Mouse (Mus musculus): ENCODE data around the gene Atf4. TPM values are rescaled to one million over a fixed set of nuclear protein-coding genes. Genes with fewer than 3 reads are reported as not detected.

Atf4 gene
- polyA plus RNA-seq, 1 experiment from 2014 or later = 138 TPM

DNA sequence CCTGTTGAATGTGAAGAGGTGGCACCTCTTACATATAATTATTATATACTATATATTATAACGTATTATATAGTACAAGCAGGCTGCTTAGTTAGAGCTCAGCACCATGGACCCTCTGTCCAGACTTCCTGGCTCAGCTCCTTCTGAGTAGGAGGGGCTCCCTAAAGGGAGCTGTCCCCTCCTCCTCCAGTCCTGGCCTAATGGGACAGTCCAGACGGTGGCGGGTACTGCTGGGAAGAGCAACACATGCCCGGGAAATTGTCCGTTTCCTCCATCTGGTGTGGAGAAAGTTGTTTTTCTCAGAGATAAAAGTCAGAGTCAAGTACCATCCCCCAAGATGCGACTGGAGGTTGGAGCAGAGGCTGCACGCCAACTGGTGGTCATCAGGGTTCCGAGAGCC lies 51.2 kb downstream of the Atf4 start:
- no peaks in the 10 kb centered on the region for H3K27me3 ChIP-seq (replicated peaks)
- H3K9ac ChIP-seq = no peak overlapping the region
- H3K4me2 ChIP-seq (replicated peaks) = no peak overlapping the region
- no peak overlapping the region for H3K27ac ChIP-seq
- no peak for ATAC-seq
- H3K4me3 ChIP-seq (replicated peaks) = no peak overlapping the region
- no peaks in the 10 kb centered on the region for H3K36me3 ChIP-seq
- WGBS = 42% methylated on average over 8 of the region's 8 CpGs
- no peaks in the 10 kb centered on the region for H3K9me3 ChIP-seq
- H3K4me1 ChIP-seq (replicated peaks) = no peaks in the 10 kb centered on the region

Other genes with a start within 250 kb of the Atf4 start
- gene Pdgfb, start 240.2 kb upstream of the Atf4 start, polyA plus RNA-seq (2015; fragmentation: Nextera tagmentation; extraction: Ambion mirVana) = 7.2 and 8.3 TPM in 2 replicates
- gene Syngr1, start 163.8 kb upstream of the Atf4 start, polyA plus RNA-seq (2015; fragmentation: Nextera tagmentation; extraction: Ambion mirVana) = 18.2 and 18.7 TPM in 2 replicates
- 1,109 and 1,134 TPM in 2 replicates for gene Rpl3, start 163.3 kb upstream of the Atf4 start, polyA plus RNA-seq (2015; fragmentation: Nextera tagmentation; extraction: Ambion mirVana)
- gene Tab1, start 122.1 kb upstream of the Atf4 start, polyA plus RNA-seq (2015; fragmentation: Nextera tagmentation; extraction: Ambion mirVana) = 28.5 and 29.0 TPM in 2 replicates
- 12.1 and 13.6 TPM in 2 replicates for gene Mgat3, start 81.5 kb upstream of the Atf4 start, polyA plus RNA-seq (2015; fragmentation: Nextera tagmentation; extraction: Ambion mirVana)
- gene Mief1, start 21.2 kb upstream of the Atf4 start, polyA plus RNA-seq (2015; fragmentation: Nextera tagmentation; extraction: Ambion mirVana) = 29.7 and 33.1 TPM in 2 replicates
- not detected in 2 replicates for gene AC140267.1, start 19.3 kb upstream of the Atf4 start, polyA plus RNA-seq (2015; fragmentation: Nextera tagmentation; extraction: Ambion mirVana)
- gene Rps19bp1, start 9.1 kb downstream of the Atf4 start, polyA plus RNA-seq (2015; fragmentation: Nextera tagmentation; extraction: Ambion mirVana) = 55.4 and 56.0 TPM in 2 replicates
- gene Cacna1i, start 32.1 kb downstream of the Atf4 start, polyA plus RNA-seq (2015; fragmentation: Nextera tagmentation; extraction: Ambion mirVana) = not detected in 2 replicates

All from intestine, embryonic 15.5 days (tissue).